Mouse (Mus musculus): Measurements from ENCODE around the gene Lama4.

Gene Lama4

DNA sequence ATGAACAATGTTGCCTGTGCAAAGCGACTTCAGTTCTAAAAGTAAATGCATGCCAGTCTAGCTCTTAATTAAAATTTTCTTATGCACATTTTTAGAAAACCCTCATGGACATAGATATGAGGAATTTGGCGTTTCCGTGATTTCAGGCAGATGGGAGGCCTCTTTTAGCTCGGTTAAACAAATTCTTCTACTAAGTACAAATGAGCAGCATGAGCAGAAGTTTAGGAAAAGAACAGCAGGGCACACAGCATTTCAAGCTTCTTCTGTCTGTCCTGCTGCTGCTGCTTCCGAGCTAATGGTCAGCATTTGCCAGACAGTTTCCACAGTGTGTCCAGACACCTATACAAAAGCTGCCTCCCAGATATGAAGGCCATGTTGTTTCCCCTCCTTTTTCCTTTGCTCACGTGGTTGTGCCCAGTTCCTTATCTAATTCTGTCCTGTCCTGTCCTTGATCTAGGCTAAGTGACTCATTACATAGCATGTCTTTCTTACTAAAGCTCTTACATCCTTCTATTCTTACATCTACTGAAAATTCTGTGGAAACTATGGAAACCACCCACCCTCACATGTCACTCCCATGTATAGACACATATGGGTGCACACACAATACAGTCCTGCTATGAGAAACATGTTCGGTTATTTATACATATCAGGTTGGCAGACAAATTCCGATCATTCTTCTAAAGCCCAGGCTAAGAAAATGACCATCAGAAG, 84.4 kb downstream of the Lama4 start:
- no peak for DNase-seq (ENCODE audit: low spot score)

DNA sequence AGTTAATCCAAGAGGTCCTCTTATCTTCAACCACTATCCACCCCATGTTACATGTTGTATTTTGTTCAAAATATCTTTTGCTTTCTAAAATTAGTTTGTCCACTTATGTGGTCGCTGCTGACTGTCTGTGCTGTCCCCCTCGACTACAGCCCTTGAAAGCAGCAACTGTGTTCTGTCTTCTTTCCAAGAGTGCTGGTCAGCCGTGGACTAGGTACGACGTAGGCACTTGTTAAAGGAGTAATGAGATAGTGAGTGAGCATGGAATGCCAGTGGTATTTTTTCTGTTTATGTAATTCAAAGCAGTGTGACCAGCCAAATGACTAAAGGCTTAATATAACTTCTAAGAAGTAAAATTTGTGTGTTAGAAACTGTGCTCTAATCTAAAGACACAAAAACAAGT, 90.7 kb downstream of the Lama4 start:
- DNase-seq (ENCODE audit: low spot score), result no peak

DNA sequence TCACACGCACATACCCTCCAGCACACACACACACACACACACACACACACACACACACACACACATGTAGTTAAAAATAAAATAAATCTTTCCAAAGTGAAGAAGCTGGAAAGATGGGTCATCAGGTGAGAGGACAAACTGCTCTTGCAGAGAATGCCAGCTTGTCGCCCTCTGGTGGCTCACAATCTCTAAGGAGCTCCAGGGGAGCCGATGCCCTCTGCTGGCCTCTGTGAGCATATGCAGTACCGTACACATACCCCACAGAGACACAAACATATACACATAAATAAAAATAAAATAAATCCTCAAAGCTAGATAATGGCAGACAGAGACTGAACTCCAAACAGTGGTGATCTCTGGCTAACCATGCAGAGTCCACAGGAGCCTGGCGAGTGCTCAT, 99.4 kb downstream of the Lama4 start:
- DNase-seq (ENCODE audit: low spot score), result no peak

DNA sequence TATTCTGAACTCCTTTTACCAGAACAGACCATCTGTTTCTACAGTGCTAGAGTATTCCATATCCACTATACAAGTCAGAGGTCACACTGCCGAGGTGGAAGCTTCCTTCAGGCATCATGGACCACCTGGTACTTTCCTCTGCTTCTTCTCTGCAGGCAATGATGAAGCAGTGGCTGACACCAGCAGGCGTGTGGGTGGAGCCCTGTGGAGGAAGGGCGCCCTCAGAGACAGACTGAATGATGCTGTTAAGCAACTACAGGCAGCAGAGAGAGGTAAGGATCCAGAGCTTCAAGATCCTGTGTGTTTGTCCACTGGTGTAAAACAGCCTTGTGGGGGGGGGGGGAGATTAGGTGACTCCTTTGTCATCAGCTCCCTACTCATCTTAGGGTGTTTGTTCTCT, 100.1 kb downstream of the Lama4 start:
- no peak for DNase-seq (ENCODE audit: low spot score)

DNA sequence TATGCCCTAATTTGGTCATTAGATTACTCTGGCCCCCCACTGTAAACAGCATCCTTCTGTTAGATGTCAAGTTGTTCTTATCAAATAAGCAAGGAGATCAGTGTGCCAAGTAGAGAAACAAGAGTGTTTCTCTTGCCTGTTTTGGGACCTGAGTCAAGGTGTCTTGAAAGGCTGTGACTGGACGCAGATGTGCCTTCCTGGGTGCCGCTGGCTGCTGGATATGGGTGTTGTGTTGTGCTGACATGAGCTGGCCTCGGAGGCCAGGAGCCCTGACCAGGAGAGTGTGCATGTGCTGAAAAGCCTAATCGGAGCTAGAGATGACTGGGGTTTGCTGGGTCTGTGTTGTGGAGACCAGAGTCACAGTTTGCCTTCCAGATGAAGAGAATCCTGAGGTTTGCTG, 100.7 kb downstream of the Lama4 start:
- DNase-seq (ENCODE audit: low spot score), result no peak

DNA sequence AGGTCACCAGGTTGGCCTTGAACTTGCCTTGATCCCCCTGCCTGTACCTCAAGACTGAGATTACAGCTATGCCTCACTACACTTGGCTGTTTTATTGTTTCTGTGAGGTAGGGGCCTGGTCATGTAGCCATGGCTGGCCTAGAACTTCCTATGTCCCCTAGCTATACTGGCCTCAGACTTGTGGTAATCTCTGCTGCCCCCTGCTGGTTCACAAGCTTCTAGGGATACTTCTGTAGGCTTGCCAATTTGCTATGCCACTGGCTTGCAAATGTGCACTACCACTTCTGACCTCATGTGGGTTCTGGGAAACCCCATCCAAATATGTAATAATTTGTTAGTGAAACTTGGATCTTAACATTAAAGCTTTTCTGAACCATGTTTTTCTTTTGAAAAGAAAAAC, 101.6 kb downstream of the Lama4 start:
- DNase-seq (ENCODE audit: low spot score), result peak; percentile 44

DNA sequence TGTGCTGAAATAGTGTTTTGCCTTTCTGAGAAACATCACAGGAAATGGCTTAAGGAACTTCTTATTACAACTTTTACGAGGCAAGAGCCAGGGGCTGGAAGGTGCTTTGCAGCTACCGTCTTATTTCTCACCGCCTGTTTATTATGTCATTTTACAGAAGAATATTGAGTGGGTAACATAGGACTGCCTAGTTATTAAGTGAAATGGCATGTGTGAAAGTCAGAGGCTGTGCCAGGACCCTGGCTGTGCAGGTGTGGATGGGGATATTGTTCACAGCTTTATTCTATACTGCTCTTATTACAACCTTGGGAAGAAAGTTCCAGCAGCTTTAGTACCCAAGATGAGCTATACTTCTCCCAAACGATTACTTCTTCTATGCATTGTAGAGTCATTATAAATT, 106.7 kb downstream of the Lama4 start:
- no peak for DNase-seq (ENCODE audit: low spot score)

DNA sequence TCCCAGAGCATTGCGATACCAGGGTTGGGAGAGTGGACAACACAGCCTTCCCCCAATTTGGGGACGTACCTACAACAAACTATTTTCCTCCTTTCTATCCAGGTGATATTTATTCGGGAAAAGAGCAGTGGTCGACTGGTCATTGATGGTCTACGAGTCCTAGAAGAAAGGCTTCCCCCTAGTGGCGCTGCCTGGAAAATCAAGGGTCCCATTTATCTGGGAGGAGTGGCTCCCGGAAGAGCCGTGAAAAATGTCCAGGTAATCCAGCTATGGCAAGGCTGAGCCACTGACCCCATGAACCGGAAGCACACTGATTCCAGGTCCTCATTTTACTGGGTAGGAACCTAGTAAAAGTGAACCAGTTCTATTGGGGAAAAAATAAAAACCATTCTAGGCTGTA, 131.7 kb downstream of the Lama4 start:
- no peak for DNase-seq (ENCODE audit: low spot score)

DNA sequence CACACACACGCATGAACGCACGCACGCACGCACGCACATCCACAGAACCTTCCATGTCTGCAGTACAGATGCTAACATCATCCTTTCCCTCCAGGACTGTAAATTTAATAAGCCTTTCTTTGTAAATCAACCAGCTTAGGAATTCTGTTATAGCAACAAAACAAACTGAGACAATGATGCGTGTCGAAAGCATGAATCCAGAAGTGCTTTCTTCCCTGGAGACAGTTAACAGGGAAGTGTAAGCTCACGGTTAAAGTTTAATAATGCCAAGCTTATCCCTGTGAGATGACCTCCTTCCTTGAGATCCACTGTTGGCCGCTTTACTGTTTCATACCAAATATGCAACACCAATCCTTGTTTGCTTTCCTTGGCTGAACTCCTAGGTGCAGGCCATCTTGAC, 133.4 kb downstream of the Lama4 start:
- DNase-seq (ENCODE audit: low spot score), result no peak

DNA sequence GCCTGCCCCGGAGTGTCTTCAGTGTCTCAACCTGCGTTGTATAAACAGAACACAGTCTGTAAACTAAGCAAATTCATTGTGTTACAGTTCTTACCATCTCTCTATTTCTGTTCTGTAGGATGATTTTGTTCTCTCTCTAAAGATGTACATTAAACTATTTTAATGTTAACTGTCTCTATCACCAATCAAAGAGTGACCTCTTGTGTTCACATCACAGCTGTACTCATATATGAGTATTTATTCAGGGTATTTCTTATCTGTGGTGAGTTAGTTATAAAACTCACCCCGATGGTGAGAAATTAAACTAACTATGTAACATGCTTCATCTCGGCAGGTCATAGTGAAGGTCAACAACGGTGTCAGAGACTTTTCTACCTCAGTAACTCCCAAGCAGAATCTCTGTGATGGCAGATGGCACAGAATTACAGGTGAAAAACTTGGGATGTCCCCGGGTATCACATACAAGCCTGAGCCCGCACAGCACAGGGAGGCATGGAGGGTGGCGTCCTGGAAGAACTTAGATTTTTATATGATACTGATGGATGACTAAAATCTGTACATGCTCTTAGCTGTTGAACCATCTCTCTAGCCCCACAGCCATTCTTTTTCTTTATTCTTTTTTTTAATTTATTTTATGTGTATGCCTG, 139.6 kb downstream of the Lama4 start:
- DNase-seq (ENCODE audit: low spot score), result no peak

DNA sequence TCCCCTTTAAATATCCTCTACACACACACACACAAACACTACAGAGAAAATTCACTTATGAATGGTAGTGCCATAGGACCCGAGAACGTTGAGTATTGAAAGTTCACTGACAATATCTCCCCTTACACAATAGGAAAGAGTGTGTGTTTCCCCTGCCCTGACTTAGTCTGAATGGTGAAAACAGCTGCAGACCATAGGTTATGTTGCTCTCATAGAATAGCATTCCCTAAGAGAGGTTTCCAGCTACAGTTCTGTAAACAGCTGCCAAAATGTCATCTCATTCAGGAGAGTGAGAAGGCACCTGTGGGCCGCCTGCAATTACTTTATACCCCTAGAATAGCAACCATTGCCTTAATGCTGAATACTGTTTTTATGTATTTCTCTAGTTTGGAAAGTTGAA, 141.1 kb downstream of the Lama4 start:
- no peak for DNase-seq (ENCODE audit: low spot score)

DNA sequence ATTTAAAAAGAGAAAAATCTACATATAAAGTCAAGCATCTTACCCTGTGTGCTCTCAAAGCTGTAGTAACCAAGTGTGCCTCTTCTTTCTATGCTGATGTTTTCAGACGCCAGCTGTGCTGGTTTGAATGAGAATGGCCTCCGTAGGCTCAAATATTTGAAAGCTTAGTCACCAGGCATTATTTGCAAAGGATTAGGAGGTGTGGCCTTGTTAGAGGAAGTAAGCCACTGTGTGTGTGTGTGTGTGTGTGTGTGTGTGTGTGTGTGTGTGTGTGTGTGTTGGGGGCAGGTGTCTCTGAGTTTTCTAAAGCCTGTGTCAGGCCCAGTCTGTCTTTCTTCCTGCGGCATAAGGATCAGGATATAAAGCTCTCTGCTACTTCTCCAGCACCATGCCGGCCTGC, 141.6 kb downstream of the Lama4 start:
- DNase-seq (ENCODE audit: low spot score), result no peak

DNA sequence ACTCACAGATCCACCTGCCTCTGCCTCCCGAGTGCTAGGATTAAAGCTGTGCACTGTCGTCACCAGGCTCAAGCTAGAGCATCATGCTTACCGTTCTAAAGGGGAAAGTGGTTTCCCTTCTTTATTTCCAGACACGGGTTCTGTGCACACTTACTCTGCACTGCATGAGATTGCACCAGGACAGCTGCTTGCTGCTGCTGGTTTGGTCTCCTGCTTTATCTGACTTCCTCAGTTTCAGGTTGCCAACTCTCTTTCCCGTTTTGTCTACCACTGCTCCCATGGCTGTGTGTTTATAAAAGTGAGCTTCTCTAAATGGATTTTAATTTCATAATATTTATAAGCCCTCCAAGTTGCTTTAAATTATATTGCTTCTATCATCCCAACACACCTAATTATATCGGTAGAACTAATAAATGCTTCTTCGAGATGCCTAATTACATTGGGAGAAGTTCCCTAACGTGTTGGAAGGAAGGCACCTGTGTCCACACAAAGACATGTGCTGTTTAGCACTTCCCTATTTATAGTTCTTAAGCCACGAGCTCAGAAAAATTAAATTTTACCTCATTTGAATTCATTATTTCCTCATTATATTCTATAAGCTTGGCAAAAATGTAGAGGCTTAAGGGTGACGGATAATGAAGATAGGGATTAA, 143.6 kb downstream of the Lama4 start:
- DNase-seq (ENCODE audit: low spot score), result no peak

DNA sequence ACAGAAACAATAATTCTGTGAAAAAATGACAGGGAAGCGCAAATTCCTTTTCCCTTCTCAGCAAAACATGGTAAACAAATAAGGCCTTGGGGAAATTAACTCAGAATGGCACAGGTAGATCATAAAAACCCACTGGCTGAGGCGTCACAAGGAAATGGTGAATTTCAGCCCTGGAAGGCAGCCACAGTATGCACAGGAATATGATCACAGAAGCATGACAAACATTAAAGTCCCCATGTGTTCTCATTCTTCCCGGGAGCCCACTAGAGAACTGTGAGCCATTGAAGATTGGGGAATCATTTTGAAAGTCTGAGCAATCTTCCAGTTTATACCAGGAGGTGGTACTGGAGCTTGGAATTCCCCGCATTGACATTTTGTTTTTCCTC, 144.2 kb downstream of the Lama4 start:
- no peak for DNase-seq (ENCODE audit: low spot score)

DNA sequence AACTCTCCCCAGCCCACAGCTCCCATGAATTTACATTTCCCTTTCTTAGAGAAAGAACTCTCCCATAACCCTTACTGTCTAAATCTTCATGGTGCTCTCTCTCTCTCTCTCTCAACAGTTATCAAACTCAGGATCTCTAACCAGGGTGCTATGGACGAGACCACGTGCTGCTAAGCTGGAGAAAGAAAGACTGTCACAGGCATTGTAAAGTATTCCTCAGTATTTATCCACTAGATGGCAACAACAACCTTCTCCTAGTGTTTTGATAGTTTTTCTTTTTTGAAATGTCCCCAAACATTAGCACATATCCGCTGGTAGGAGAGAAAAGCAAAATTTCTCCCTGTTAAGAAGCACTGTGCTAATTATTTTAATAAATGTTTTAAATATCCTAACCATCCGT, 156.1 kb downstream of the Lama4 start:
- no peak for DNase-seq (ENCODE audit: low spot score)

DNA sequence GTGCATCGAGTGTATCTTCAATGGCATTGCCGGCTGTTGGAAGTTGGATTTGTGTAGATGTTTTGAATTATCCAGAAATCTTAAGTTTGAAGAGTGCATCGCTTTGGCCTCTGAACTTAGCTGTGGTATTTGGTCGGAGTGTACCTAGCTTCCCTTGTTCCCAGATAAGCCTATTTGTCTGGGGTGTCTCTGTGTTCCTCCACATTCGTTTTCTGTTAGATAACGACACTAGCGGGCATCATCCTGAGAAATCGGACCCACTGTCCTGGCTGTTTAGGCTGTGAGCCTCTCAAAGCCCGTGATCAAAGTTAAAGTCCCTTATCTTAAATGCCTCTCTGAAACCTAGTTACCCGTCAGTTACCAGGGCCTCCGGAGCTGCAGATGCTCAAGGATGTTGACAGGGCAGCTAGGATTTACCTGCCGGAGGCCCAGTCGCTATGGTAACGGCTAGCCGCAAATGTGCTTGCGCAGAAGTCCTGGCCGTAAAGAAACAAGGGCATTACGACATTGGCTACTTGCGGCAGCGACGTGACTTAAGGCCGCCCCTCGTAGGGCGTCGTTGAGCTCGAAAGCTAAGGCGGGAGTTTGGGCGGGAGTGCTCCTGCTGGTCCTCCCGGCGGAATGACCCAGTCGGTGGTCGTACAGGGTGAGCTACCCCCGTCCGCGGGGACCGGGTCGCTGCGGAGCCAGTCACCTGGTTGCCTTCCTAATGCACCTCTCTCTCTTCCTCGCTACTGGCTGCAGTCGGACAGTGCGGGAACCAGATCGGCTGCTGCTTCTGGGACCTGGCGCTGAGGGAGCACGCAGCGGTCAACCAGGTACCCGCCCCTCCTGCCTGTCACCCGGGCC, 168.4 kb downstream of the Lama4 start, which contains the start of the genes Fam229b and Tube1:
TSS of gene Fam229b (minus strand) at position 453 of the 849 bp plus-strand sequence.
TSS of gene Tube1 (plus strand) at position 515 of the 849 bp plus-strand sequence.
- DNase-seq (ENCODE audit: low spot score), result peak; percentile 94

DNA sequence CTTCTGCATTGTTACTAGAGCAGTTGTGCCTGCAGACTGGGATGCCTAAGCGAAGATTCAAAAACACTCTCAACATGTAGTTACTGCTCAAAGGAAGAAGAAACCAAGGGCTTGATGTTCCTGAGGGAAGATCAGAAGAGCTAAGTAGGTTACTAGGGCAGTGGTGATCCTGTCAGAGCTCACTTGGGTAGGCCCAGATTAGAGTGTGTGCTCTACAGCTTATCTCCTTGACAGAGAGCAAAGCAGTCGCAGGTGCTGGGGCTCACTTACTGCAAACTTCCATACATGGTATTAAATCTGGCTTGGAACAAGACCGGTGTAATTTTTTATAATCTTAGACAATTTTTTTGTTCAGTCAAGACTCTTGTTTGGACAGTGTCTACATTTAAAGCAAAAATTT, 172.5 kb downstream of the Lama4 start:
- no peak for DNase-seq (ENCODE audit: low spot score)

DNA sequence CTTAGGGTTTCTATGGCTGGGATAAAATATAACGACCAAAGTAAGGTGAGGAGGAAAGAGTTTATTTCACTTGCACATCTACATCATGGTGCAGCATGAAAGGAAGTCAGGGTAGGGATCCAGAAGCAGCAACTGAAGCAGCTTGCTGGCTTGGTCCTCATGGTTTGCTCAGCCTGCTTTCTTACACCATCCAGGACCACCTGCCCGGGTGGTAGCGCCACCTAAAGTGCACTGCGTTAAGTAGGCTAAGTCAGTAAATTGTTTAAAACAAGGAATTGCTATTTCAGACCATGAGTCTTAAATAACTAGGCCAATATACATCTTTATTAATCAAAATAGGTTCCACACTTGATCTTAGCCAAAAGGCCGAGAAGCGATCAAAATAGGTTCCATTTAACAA, 173.4 kb downstream of the Lama4 start:
- no peak for DNase-seq (ENCODE audit: low spot score)

DNA sequence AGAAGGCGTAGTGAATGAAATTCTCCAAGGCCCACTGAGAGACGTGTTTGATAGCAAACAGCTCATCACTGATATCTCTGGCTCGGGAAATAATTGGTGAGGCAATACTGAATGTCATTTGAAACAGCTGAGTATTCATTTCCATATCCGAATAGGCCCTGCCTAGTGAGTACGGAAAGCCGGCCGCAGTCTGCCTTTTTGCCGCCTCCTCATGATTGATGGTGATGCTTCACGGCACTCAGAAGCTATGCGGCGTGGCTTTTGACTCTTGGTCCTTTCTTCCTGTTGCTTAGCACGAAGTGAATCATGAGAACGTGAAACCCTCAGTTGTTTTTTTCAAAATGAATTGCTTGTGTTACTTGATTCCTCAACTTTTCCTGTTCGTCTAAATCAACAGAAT, 175.5 kb downstream of the Lama4 start:
- no peak for DNase-seq (ENCODE audit: low spot score)

DNA sequence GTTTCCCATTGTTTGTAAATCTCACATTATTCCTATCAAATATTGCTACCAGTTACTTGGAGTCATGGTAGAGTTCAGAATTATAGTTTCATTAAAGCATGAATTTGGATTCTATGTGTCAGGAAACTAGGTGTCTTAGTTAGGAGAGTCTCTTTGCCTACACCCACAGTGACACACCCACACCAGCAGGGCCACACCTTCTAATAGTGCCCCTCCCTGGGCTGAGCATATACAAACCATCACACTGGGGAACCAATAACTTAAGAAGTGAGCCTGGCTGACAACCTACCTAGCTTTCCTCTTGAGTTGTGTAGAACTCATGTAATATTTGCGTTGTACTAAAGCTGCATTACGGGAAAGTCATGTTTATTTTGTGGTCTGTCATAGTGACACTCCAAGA, 176.1 kb downstream of the Lama4 start:
- no peak for DNase-seq (ENCODE audit: low spot score)

DNA sequence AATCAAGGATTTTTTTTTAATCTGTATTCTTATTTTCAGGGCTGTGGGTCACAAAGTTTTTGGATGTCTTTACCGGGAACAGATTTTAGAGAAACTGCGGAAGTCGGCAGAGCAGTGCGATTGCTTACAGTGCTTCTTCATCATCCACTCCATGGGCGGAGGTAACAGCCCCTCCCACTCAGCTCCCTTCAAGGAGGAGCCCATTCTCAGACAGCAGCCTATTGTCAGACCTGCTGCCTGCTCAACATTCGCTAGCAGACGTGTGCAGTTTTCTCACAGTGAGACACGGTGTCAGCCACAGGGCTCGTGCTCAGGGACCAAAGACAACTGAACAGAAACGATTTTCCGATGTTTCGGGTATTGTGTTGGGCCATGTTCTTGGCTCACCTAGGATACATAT, 176.9 kb downstream of the Lama4 start:
- no peak for DNase-seq (ENCODE audit: low spot score)

DNA sequence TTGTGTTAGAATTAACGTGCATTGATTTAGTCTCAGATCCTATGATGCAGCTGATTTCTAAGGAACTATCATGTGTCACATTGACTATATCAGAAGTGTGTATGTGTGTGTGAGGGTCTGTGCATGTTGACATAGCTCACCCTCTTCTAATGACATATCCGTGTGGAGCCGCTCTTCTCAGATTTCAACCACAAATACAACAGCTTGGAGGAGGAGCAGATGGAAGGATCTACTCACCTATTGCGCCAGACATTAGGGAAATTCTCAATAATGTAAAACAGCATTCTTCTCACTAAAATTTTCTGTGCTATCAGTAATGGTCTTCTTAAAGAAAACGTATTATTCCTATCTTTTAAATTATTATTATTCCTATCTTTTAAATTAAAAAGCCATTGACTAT, 191.4 kb downstream of the Lama4 start:
- DNase-seq (ENCODE audit: low spot score), result no peak

DNA sequence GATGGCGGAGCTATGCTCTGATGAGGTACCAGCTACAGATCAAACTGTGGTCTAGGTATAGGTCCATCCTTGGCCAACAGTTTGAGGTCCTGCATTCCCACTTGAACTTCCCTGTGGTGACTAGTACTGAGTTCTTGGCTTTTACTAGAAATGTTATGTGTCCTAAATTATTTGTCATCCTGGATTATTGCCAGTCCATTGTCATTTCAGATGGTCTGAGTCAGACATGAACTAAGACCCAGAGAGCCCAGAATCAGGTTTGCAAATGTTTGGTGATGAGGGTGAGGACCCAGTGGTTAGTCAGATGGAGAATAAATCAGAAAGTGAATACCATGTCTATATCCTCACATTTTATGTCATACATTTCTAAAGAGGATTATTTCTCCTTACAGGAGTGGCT, 192.0 kb downstream of the Lama4 start:
- no peak for DNase-seq (ENCODE audit: low spot score)
